Mouse (Mus musculus) liver, embryonic 12.5 days (tissue): ENCODE measurements around the gene Ric1. TPM values are rescaled to one million over a fixed set of nuclear protein-coding genes. Genes with fewer than 3 reads are reported as not detected.

Experiments
- ATAC-seq: fragments of 200-750 bp; cut with Nextera tagmentation; 2 replicates; pipeline ENCODE4 v1.8.0; 2017; ENCODE audit warnings: moderate number of reproducible peaks, mild to moderate bottlenecking, moderate library complexity
- H3K27ac ChIP-seq: fragments of 300-500 bp; sonication (generic); 2 replicates; pipeline ENCODE4 v1.5.1; 2016; ENCODE audit warnings: mild to moderate bottlenecking
- H3K27me3 ChIP-seq: fragments of 300-500 bp; sonication (generic); replicated peaks from 2 replicates; pipeline ENCODE4 v1.6.1; 2016; ENCODE audit warnings: mild to moderate bottlenecking, moderate library complexity
- H3K36me3 ChIP-seq: fragments of 300-500 bp; sonication (generic); 2 replicates; pipeline ENCODE4 v1.6.1; 2016; ENCODE audit warnings: mild to moderate bottlenecking, moderate library complexity
- H3K4me1 ChIP-seq: fragments of 300-500 bp; sonication (generic); 2 replicates; pipeline ENCODE4 v1.6.1; 2016
- H3K4me2 ChIP-seq: fragments of 300-500 bp; sonication (generic); 2 replicates; pipeline ENCODE4 v1.6.1; 2016; ENCODE audit warnings: mild to moderate bottlenecking, moderate library complexity
- H3K4me3 ChIP-seq: fragments of 300-500 bp; sonication (generic); 2 replicates; pipeline ENCODE4 v1.5.1; 2016; ENCODE audit warnings: mild to moderate bottlenecking, moderate library complexity
- H3K9ac ChIP-seq: fragments of 300-500 bp; sonication (generic); 2 replicates; pipeline ENCODE4 v1.6.1; 2016; ENCODE audit warnings: mild to moderate bottlenecking, moderate library complexity
- H3K9me3 ChIP-seq: fragments of 300-500 bp; sonication (generic); replicated peaks from 2 replicates; pipeline ENCODE4 v1.6.1; 2016; ENCODE audit warnings: mild to moderate bottlenecking, moderate library complexity
- WGBS: fragments of 180-500 bp; shearing (Covaris S2); methylation state at CpG from one replicate; pipeline ENCODE4 v1.1.7; 2016; ENCODE audit not compliant: insufficient replicate concordance; 5-methylcytosine and 5-hydroxymethylcytosine counted together
- polyA plus RNA-seq: library from polyadenylated mRNA; unstranded; fragments of >200 nt; fragmentation: Nextera tagmentation; extraction: Ambion mirVana; gene quantifications from 2 replicates; pipeline ENCODE4 v1.2.1, GENCODE M21; 2016

Gene Ric1
- 4.9 and 5.8 TPM in 2 replicates for polyA plus RNA-seq

DNA sequence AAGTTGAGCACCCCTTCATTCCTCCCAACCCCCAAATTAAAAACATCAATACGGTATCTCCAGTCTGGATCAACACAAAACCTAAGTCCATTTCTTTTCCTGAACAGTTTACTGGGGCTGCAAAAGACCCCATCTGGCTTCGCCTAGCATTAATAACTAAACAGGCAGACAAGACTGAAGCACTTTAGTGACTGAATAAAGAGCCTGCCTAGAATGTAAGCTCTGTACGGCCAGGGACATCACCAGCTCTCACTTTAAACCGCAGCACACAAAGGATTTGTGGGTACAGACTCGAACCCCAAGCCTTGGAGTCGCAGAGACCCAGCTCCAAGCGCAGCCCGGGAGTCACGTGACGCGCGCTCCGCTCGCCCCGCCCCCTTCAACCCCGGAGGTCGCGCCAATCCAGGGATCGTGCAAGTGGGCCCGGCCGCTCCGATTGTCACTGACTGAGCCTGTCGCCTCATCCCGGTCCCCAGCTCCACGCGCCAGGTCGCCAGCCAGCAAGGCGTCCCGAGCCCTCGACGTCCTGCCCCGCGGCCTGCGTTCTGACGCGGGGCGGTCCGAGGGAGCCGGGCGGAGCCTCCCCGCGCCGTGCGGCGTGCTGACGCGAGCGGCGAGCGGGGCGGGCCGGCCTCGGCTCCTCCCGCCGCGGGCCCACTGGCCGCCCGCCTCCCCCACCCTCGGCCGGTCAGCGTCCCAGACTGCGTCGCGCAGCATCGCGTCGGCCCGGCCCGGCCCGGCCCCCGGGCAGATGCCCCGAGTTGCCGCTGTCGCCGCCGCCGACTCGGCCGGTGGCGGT lies at the start of gene Ric1:
Gene Ric1 (plus strand): TSS at position 646 of the 799 bp plus-strand sequence.
- Histone ChIP-seq H3K4me3 (peak within 1 kb of the TSS; percentile 96), H3K9me3 (no peaks in the 10 kb centered on the region), H3K27ac (peak within 1 kb of the TSS; percentile 93), H3K9ac (peak within 1 kb of the TSS; percentile 88), H3K27me3 (no peaks in the 10 kb centered on the region), H3K36me3 (no peaks in the 10 kb centered on the region), H3K4me1 (peaks cover 29% of the 10 kb centered on the region), H3K4me2 (peak within 1 kb of the TSS; percentile 96)
- 1% methylated on average over 48 of the region's 80 CpGs for WGBS
- peak; percentile 99 for ATAC-seq

DNA sequence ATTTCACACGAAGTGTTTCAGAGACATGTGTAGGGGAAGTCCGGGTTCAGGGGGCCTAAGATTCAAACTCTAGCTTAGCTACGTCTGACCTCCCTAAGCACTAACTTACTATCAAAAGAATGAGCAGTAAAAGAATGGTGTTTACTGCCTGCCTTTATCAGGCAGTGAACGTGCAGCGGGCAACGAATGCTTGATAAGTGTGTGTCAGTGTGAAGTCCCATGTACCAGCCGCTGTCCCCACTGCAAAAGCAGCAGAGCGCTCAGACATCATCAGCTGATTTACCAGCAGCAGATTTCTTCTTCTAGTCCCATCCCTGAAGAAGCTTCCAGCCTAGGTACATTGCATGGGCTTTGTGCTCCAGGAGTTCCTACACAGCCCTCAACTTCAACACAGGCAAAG lies 49.7 kb upstream of the Ric1 start:
- H3K4me1 ChIP-seq, result peaks cover 64% of the 10 kb centered on the region
- H3K36me3 ChIP-seq, result no peaks in the 10 kb centered on the region
- 29% methylated on average over 8 of the region's 8 CpGs for whole genome bisulfite sequencing
- H3K4me2 ChIP-seq, result no peak overlapping the region
- ATAC-seq, result peak; percentile 58; the same call in 1 of the 2 replicates
- no peaks in the 10 kb centered on the region for H3K9me3 ChIP-seq
- H3K9ac ChIP-seq, result no peak overlapping the region
- H3K4me3 ChIP-seq, result no peak overlapping the region
- no peaks in the 10 kb centered on the region for H3K27me3 ChIP-seq
- no peak overlapping the region for H3K27ac ChIP-seq

DNA sequence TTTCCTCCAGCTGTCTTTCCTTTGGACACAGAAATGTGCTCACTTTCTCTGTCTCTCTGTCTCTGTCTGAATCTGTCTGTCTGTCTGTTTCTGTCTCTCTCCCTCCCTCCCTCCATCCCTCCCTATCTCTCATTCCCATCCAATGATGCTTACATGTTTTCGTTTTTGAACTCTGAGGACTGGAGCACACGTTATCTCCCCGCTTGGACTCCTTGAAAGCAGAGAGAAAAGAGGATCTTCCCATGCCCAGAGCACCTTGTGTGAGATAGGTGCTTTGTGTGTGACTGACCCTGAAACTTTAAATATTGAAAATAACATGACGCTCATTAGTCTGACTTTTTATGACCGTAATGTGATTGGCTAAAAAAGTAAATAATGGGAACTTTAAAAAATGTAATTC lies 49.1 kb upstream of the Ric1 start:
- 64% methylated on average over 5 of the region's 5 CpGs for WGBS
- Histone ChIP-seq H3K9me3 (no peaks in the 10 kb centered on the region), H3K36me3 (no peaks in the 10 kb centered on the region), H3K27me3 (no peaks in the 10 kb centered on the region), H3K4me2 (no peak overlapping the region), H3K4me1 (peaks cover 64% of the 10 kb centered on the region), H3K27ac (no peak overlapping the region), H3K9ac (no peak overlapping the region), H3K4me3 (no peak overlapping the region)
- ATAC-seq, result no peak

GRCm38 (mm10) chr19:29474803-29475202 lies 47.3 kb upstream of the Ric1 start:
- Histone ChIP-seq H3K27ac (no peak overlapping the region), H3K9ac (no peak overlapping the region), H3K4me1 (peaks cover 57% of the 10 kb centered on the region), H3K9me3 (no peaks in the 10 kb centered on the region), H3K4me2 (no peak overlapping the region), H3K36me3 (no peaks in the 10 kb centered on the region), H3K4me3 (no peak overlapping the region), H3K27me3 (no peaks in the 10 kb centered on the region)
- ATAC-seq, result no peak
- WGBS, result 30% methylated on average over 2 of the region's 2 CpGs

GRCm38 (mm10) chr19:29475210-29475620 lies 46.9 kb upstream of the Ric1 start:
- peaks cover 54% of the 10 kb centered on the region for H3K4me1 ChIP-seq
- H3K9ac ChIP-seq, result no peak overlapping the region
- ATAC-seq, result no peak
- H3K27me3 ChIP-seq, result no peaks in the 10 kb centered on the region
- no peak overlapping the region for H3K4me2 ChIP-seq
- no peak overlapping the region for H3K4me3 ChIP-seq
- H3K9me3 ChIP-seq, result no peaks in the 10 kb centered on the region
- 37% methylated on average over 4 of the region's 4 CpGs for WGBS
- no peaks in the 10 kb centered on the region for H3K36me3 ChIP-seq
- H3K27ac ChIP-seq, result no peak overlapping the region

DNA sequence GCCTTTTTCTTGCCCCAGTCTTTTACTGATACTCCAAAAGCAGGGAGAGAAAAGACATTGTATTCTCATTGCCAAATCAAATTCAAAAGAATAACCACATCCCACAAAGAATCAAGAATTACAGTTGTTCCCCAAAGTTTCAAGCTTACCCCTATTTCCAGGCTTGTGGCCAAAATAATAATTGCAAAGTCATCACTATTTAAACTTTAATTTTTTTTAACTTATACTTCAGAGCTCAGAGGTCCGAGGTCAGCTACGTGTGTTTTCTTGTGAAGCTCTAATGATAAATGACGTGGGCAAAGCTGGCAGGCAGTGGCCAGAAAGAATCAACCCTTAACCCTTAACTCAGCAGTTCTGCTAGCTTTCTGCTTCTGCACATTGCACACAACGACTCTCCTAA lies 43.5 kb upstream of the Ric1 start:
- no peaks in the 10 kb centered on the region for H3K27me3 ChIP-seq
- no peaks in the 10 kb centered on the region for H3K36me3 ChIP-seq
- ATAC-seq, result no peak
- no peak overlapping the region for H3K9ac ChIP-seq
- H3K4me2 ChIP-seq, result no peak overlapping the region
- WGBS, result 14% methylated on average over 4 of the region's 4 CpGs
- no peak overlapping the region for H3K27ac ChIP-seq
- H3K4me1 ChIP-seq, result peaks cover 48% of the 10 kb centered on the region
- no peaks in the 10 kb centered on the region for H3K9me3 ChIP-seq
- no peak overlapping the region for H3K4me3 ChIP-seq

- H3K9ac ChIP-seq, result no peak overlapping the region
- ATAC-seq, result no peak
- H3K4me2 ChIP-seq, result 0 out of 2 replicates have a peak overlapping the region, but pooled peaks have one; percentile 2
- H3K36me3 ChIP-seq, result no peaks in the 10 kb centered on the region
- no peaks in the 10 kb centered on the region for H3K27me3 ChIP-seq
- H3K4me3 ChIP-seq, result no peak overlapping the region
- H3K4me1 ChIP-seq, result peaks cover 33% of the 10 kb centered on the region
- no peak overlapping the region for H3K27ac ChIP-seq
- WGBS, result 50% methylated on average over 6 of the region's 6 CpGs
- H3K9me3 ChIP-seq, result no peaks in the 10 kb centered on the region
Observed at GRCm38 (mm10) chr19:29481578-29481977, 40.5 kb upstream of the Ric1 start.

- WGBS, result 66% methylated on average over 5 of the region's 5 CpGs
- Histone ChIP-seq H3K27ac (no peak overlapping the region), H3K4me2 (peak overlapping the region; percentile 2; the same call in 1 of the 2 replicates), H3K4me1 (peaks cover 33% of the 10 kb centered on the region), H3K9ac (no peak overlapping the region), H3K9me3 (no peaks in the 10 kb centered on the region), H3K4me3 (no peak overlapping the region), H3K36me3 (no peaks in the 10 kb centered on the region), H3K27me3 (no peaks in the 10 kb centered on the region)
- ATAC-seq, result peak; percentile 74
Observed at GRCm38 (mm10) chr19:29482148-29482547, 39.9 kb upstream of the Ric1 start.

DNA sequence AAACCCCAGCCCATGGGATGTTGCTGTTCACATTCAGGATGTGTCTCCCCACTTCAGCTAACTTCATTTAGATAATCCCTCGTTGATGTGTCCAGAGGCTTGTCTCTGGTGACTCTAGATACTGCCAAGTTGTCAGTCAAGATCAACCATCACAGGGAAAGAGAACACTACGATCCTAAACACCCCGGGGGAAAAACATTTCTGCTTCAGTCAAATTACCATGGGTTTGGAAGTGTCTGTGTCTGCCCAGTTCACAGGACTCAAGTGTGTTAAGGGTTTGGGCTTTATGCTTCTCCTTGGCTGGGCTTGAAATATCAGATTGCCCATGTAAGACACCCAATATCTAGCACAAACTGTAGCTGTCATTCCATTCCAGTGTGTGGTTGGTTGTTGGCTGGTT lies 39.4 kb upstream of the Ric1 start:
- Histone ChIP-seq H3K4me3 (no peak overlapping the region), H3K9me3 (no peaks in the 10 kb centered on the region), H3K36me3 (no peaks in the 10 kb centered on the region), H3K4me2 (peak overlapping the region; percentile 2; the same call in 1 of the 2 replicates), H3K4me1 (peaks cover 37% of the 10 kb centered on the region), H3K27ac (no peak overlapping the region), H3K27me3 (no peaks in the 10 kb centered on the region), H3K9ac (no peak overlapping the region)
- WGBS, result 29% methylated on average over 3 of the region's 3 CpGs
- peak; percentile 32; the same call in 1 of the 2 replicates for ATAC-seq

DNA sequence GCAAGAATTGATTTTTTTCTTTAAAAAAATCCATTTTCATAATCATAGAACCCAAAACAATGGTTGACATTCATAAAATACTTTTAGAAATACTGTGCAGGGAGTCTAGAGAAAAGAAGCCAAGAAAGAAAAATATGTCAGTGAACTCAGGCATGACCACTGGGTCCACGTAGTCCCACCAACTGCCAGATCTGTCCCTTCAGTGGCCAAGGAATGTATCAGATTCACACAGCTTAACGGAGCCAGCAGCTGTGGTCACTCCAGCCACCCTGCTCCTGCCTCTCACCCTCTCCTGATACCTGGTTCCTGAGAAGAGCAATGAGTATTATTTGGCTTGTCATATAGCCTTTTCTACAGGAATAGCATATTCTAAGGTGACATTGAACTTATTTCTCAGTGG lies 38.7 kb upstream of the Ric1 start:
- Histone ChIP-seq H3K36me3 (no peaks in the 10 kb centered on the region), H3K4me1 (peaks cover 44% of the 10 kb centered on the region), H3K9me3 (no peaks in the 10 kb centered on the region), H3K4me2 (no peak overlapping the region), H3K4me3 (no peak overlapping the region), H3K9ac (no peak overlapping the region), H3K27ac (no peak overlapping the region), H3K27me3 (no peaks in the 10 kb centered on the region)
- ATAC-seq, result no peak
- 51% methylated on average over 2 of the region's 2 CpGs for WGBS

DNA sequence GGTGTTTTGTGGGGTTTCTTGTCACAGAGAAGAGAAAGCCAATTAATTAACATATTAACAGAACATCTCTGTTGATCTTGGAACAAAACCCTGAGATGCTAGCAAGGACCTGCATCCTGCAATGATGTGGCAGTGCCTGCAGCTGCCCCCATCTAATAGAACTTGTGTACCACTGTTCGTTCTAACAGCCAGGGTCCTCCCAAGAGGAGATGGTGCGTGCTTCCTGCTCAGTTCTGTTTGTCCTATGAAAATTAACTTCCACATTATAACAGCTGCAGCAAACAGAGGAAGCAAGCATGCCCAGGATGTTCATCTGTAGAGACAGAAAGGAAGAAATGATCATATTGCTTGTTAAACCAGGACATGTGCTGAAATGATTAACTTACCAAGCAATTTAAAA lies 37.5 kb upstream of the Ric1 start:
- H3K27ac ChIP-seq, result no peak overlapping the region
- WGBS, result 48% methylated on average over 2 of the region's 2 CpGs
- no peaks in the 10 kb centered on the region for H3K36me3 ChIP-seq
- no peaks in the 10 kb centered on the region for H3K27me3 ChIP-seq
- no peak overlapping the region for H3K4me3 ChIP-seq
- no peak overlapping the region for H3K9ac ChIP-seq
- H3K4me2 ChIP-seq, result no peak overlapping the region
- no peak for ATAC-seq
- no peaks in the 10 kb centered on the region for H3K9me3 ChIP-seq
- peaks cover 43% of the 10 kb centered on the region for H3K4me1 ChIP-seq

DNA sequence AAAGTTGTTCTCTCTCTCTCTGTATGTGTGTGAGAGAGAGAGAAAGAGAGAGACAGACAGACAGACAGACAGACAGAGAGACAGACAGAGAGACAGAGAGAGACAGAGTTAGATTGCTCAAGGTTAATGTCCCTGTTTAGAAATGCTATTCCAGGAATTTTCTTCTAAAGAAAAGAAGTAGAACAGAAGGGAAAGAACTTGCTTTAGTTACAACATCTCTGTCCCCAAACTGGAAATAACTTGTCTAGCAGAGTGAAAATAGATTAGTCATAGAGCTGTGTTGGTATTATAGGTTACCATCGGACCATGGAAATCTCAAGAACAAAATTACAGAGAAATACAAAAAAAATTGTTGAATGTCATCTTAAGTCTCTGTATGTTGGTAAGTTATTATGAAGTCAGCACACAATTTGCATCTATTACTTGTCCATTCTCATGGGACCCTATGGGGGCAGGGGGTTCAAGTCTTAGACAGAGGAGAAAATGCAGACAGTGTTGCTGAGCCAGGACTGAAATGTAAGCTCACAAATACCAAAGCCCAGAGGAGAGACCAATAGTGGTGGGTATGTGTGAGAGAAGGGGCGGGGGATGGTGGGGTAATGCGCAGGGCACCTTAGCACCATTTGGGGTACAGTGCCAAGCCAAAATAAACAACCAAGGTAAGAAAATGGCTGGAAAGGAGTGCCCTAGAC lies 36.7 kb upstream of the Ric1 start:
- 80% methylated on average over 3 of the region's 3 CpGs for WGBS
- Histone ChIP-seq H3K9ac (no peak overlapping the region), H3K4me2 (no peak overlapping the region), H3K9me3 (no peaks in the 10 kb centered on the region), H3K36me3 (no peaks in the 10 kb centered on the region), H3K4me3 (no peak overlapping the region), H3K4me1 (peaks cover 40% of the 10 kb centered on the region), H3K27me3 (no peaks in the 10 kb centered on the region), H3K27ac (no peak overlapping the region)
- no peak for ATAC-seq
